Mouse (Mus musculus) C2C12 (cell line): ENCODE data around the gene Blnk.
A peak's percentile ranks its signal among the peaks of the same experiment; 100 is the strongest.

Experiments
- CEBPB ChIP-seq: IDR thresholded peaks from one replicate; pipeline ENCODE4 v1.6.1; 2011; ENCODE audit warnings: low read depth, mild to moderate bottlenecking, control low read depth, moderate library complexity
- CTCF ChIP-seq: IDR thresholded peaks from one replicate; pipeline ENCODE4 v1.5.1; 2011; ENCODE audit not compliant: control insufficient read depth, insufficient read depth, insufficient read length
- FOSL1 ChIP-seq: IDR thresholded peaks from one replicate; pipeline ENCODE4 v1.8.0; 2011; ENCODE audit warnings: mild to moderate bottlenecking, low read length; ENCODE audit not compliant: poor library complexity, insufficient read depth, severe bottlenecking
- MAX ChIP-seq: IDR thresholded peaks from one replicate; pipeline ENCODE4 v1.6.1; 2011; ENCODE audit warnings: mild to moderate bottlenecking, control low read depth
- MYOD1 ChIP-seq: IDR thresholded peaks from one replicate; pipeline ENCODE4 v1.6.1; 2011; ENCODE audit warnings: low read depth; ENCODE audit not compliant: control insufficient read depth, insufficient read length
- MYOG ChIP-seq: IDR thresholded peaks from one replicate; pipeline ENCODE4 v1.6.1; 2011; ENCODE audit not compliant: control insufficient read depth, insufficient read length; ENCODE audit errors: extremely low read depth
- USF1 ChIP-seq: IDR thresholded peaks from one replicate; pipeline ENCODE4 v1.6.1; 2011; ENCODE audit warnings: low read depth, mild to moderate bottlenecking, control low read depth, moderate library complexity

DNA sequence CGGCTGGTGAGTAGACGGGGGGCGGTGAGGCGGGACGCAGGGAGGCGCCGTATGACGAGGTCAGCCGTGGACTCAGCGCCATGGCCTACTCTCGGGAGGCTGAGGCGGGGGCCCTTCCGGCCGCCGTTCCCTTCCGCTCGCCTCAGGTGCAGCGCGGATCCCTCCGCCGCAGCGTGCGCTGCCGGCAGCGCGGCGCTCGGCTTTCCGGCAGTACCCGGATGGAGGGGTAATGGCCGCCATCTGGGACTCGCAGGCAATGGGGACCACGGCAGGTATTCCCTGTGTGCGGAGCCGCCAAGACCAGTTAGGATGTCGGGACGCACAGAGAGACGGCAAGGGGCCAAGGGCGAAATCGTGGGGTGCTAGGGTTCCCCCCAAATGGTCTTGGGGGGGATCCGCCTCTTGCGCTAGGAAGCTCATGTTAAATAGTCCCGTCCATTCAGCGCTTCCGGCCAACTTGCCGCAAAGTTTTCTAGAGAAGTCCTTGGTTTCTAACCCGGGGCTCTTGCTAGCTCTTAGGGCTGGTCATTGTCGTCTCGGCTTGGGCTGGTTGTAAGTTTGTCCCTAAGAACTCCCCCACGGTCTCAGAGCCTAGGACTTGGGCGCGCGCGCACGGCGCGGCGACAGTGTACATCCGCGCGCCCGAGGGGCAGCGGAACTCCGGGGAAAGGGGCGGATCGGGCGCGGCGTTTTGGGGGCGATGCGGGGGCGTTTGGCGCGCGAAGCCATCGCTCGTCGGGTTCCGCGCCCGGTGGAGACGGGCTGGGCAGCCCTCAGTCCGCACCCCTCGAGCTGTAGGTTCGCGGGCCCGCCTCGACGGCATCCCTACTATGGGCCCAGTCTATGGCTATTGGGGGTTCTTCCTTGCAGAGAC is 99.6 kb downstream of the Blnk start, which contains the start of gene Zfp518a:
- no peak for TF ChIP-seq CTCF
- TF ChIP-seq FOSL1: no peak
- no peak for TF ChIP-seq MYOD1
- no peak for TF ChIP-seq CEBPB
- peak; percentile 46 for TF ChIP-seq MAX
- TF ChIP-seq USF1: no peak
- TF ChIP-seq MYOG: no peak
